Mouse (Mus musculus): ENCODE measurements around the gene Gm47289.

Gm47289 gene

GRCm38 (mm10) chr9:119158861-119159260 is at the start of gene Gm47289:
Gm47289 (plus strand) TSS chr9:119159161.
- DNase-seq (ENCODE audit: low read depth, low spot score) = no peak

- no peak for DNase-seq (ENCODE audit: low read depth, low spot score)
Measured at GRCm38 (mm10) chr9:119109685-119110353, 49.1 kb upstream of the Gm47289 start.

- DNase-seq (ENCODE audit: low read depth, low spot score) = no peak
Measured at GRCm38 (mm10) chr9:119110640-119111039, 48.3 kb upstream of the Gm47289 start.

GRCm38 (mm10) chr9:119114911-119115310 is 44.0 kb upstream of the Gm47289 start:
- no peak for DNase-seq (ENCODE audit: low read depth, low spot score)

- no peak for DNase-seq (ENCODE audit: low read depth, low spot score)
Measured at GRCm38 (mm10) chr9:119119409-119120167, 39.4 kb upstream of the Gm47289 start.

- DNase-seq (ENCODE audit: low read depth, low spot score) = no peak
Measured at GRCm38 (mm10) chr9:119120168-119120560, 38.8 kb upstream of the Gm47289 start.

- DNase-seq (ENCODE audit: low read depth, low spot score) = no peak
Measured at GRCm38 (mm10) chr9:119122596-119123369, 36.2 kb upstream of the Gm47289 start.

- no peak for DNase-seq (ENCODE audit: low read depth, low spot score)
Measured at GRCm38 (mm10) chr9:119128436-119129181, 30.4 kb upstream of the Gm47289 start.

GRCm38 (mm10) chr9:119130692-119131091 is 28.3 kb upstream of the Gm47289 start:
- no peak for DNase-seq (ENCODE audit: low read depth, low spot score)

GRCm38 (mm10) chr9:119138836-119139235 is 20.1 kb upstream of the Gm47289 start:
- no peak for DNase-seq (ENCODE audit: low read depth, low spot score)

- no peak for DNase-seq (ENCODE audit: low read depth, low spot score)
Measured at GRCm38 (mm10) chr9:119142066-119142465, 16.9 kb upstream of the Gm47289 start.

- DNase-seq (ENCODE audit: low read depth, low spot score) = no peak
Measured at GRCm38 (mm10) chr9:119143372-119143771, 15.6 kb upstream of the Gm47289 start.

- DNase-seq (ENCODE audit: low read depth, low spot score) = no peak
Measured at GRCm38 (mm10) chr9:119144696-119145095, 14.3 kb upstream of the Gm47289 start.

- no peak for DNase-seq (ENCODE audit: low read depth, low spot score)
Measured at GRCm38 (mm10) chr9:119145137-119145536, 13.8 kb upstream of the Gm47289 start.

GRCm38 (mm10) chr9:119145638-119146037 is 13.3 kb upstream of the Gm47289 start:
- no peak for DNase-seq (ENCODE audit: low read depth, low spot score)

GRCm38 (mm10) chr9:119146098-119146770 is 12.7 kb upstream of the Gm47289 start:
- no peak for DNase-seq (ENCODE audit: low read depth, low spot score)

- DNase-seq (ENCODE audit: low read depth, low spot score) = no peak
Measured at GRCm38 (mm10) chr9:119149601-119150000, 9.4 kb upstream of the Gm47289 start.

GRCm38 (mm10) chr9:119151751-119152150 is 7.2 kb upstream of the Gm47289 start:
- DNase-seq (ENCODE audit: low read depth, low spot score) = no peak

- no peak for DNase-seq (ENCODE audit: low read depth, low spot score)
Measured at GRCm38 (mm10) chr9:119155416-119155815, 3.5 kb upstream of the Gm47289 start.

GRCm38 (mm10) chr9:119155826-119156225 is 3.1 kb upstream of the Gm47289 start:
- no peak for DNase-seq (ENCODE audit: low read depth, low spot score)

All from telencephalon, adult 2 months (tissue).